ENCODE assay signal across 8 mouse cellular contexts in genomic region chr17:28743916-28744315, GRCm38 (mm10). TPM values are rescaled to one million over a fixed set of nuclear protein-coding genes. Genes with fewer than 3 reads are reported as not detected.
DNase-seq lines count a peak whose midpoint lies in the region; ATAC-seq and TF ChIP-seq lines count a peak whose summit lies in the region.

No protein-coding gene starts in this region.

- no peak overlapping the region for H3K27ac ChIP-seq in kidney, embryonic 14.5 days (ENCODE audit: low read depth, low read length)
- no peak overlapping the region for H3K27ac ChIP-seq in CH12.LX (ENCODE audit: insufficient read depth, low read depth)

- H3K27me3 ChIP-seq in kidney, embryonic 14.5 days (ENCODE audit: control insufficient read depth, insufficient read depth, low read length): no peaks in the 10 kb centered on the region
- no peaks in the 10 kb centered on the region for H3K27me3 ChIP-seq in CH12.LX (replicated peaks)

- no peaks in the 10 kb centered on the region for H3K4me1 ChIP-seq in kidney, embryonic 14.5 days (ENCODE audit: control insufficient read depth, insufficient read depth, low read length)
- H3K4me1 ChIP-seq in CH12.LX (ENCODE audit: control insufficient read depth in 1 of 2, insufficient read depth in 2 of 2): peaks cover 0 to 8% of the 10 kb centered on the region in 2 experiments; a peak in 2 of 4 replicates

- no peak overlapping the region for H3K4me2 ChIP-seq in kidney, embryonic 14.5 days (replicated peaks; ENCODE audit: low read depth, low read length)
- H3K4me2 ChIP-seq in CH12.LX (ENCODE audit: insufficient read depth, low read depth, poor library complexity, severe bottlenecking): no peak overlapping the region

- no peak overlapping the region for H3K4me3 ChIP-seq in kidney, embryonic 14.5 days (ENCODE audit: low read length)
- H3K4me3 ChIP-seq in CH12.LX (replicated peaks in 1 of 3; ENCODE audit: low read depth in 2 of 3, low read length in 2 of 3, poor library complexity in 1 of 3): no peak overlapping the region

- TF ChIP-seq POLR2A in CH12.LX (IDR thresholded peaks at IDR 0.05; ENCODE audit: low read depth, low read length): no peak

- H3K9ac ChIP-seq in kidney, embryonic 14.5 days (ENCODE audit: low read depth, low read length): no peak overlapping the region
- H3K9ac ChIP-seq in CH12.LX (ENCODE audit: insufficient read depth, low read depth): no peak overlapping the region

- dilution Hi-C loops in CH12.LX (cut with MboI; ENCODE audit: extremely low pct_ligation_motif_present, extremely low pct_unique_long_range_greater_than_20kb, low sequenced_read_pairs): no loop called here

- no peak for ATAC-seq in kidney, embryonic 14.5 days (ENCODE audit: low FRiP score, low TSS enrichment)
- ATAC-seq in megakaryocyte progenitor cell, adult 5-6 weeks (replicated peaks; ENCODE audit: poor library complexity): peak; percentile 55; the same call in 1 of the 2 replicates
- no peak for ATAC-seq in inflammation-experienced regulatory T-cells, adult 6 months

- peak in 1 of 2 experiments; percentile 47; a peak in 2 of 4 replicates for TF ChIP-seq CTCF in CH12.LX (conservative IDR thresholded peaks at IDR 0.05 in 1 of 2, IDR thresholded peaks at IDR 0.05 in 1 of 2; ENCODE audit: low read depth in 2 of 2, low read length in 2 of 2)

- peak; percentile 31 for DNase-seq in kidney, postnatal 10 days
- peak; percentile 27 for DNase-seq in CH12.LX (ENCODE audit: extremely low read depth)
- peak; percentile 53 for DNase-seq in WW6 (ENCODE audit: low read depth, low spot score)
- DNase-seq in layer of hippocampus, adult 8-10 months (ENCODE audit: low spot score in 2 of 2): no peak
- no peak for DNase-seq in gastrocnemius, adult 18-20 months (ENCODE audit: low spot score)

- no peak for TF ChIP-seq EP300 in CH12.LX (IDR thresholded peaks at IDR 0.05; ENCODE audit: low read length)

- no peaks in the 10 kb centered on the region for H3K9me3 ChIP-seq in kidney, embryonic 14.5 days (ENCODE audit: control insufficient read depth, low read length)
- peaks cover 7% of the 10 kb centered on the region for H3K9me3 ChIP-seq in CH12.LX (replicated peaks; ENCODE audit: low read length)

- TF ChIP-seq RAD21 in CH12.LX (IDR thresholded peaks at IDR 0.05; ENCODE audit: low read depth, low read length): peak; percentile 30

- peaks cover 85% of the 10 kb centered on the region for H3K36me3 ChIP-seq in kidney, embryonic 14.5 days (ENCODE audit: control insufficient read depth, insufficient read depth, low read length)
- H3K36me3 ChIP-seq in CH12.LX (replicated peaks in 1 of 2; ENCODE audit: control insufficient read depth in 1 of 2, insufficient read depth in 1 of 2, low read length in 1 of 2): peaks cover 59 to 94% of the 10 kb centered on the region in 2 experiments

- 94% methylated on average over 9 of the region's 9 CpGs for WGBS in kidney, embryonic 14.5 days

- in situ Hi-C loops in CH12.LX (cut with MboI; ENCODE audit: low pct_ligation_motif_present, low pct_unique_long_range_greater_than_20kb, low sequenced_read_pairs): loop anchor here (5.0 kb wide), 1 partner anchor 47 kb away; no protein-coding TSS in a partner anchor

- H3K79me2 ChIP-seq in CH12.LX (replicated peaks; ENCODE audit: control insufficient read depth, extremely low read depth, insufficient read depth, poor library complexity, severe bottlenecking): no peaks in the 10 kb centered on the region

TF ChIP-seq in CH12.LX, 34 proteins besides CTCF, POLR2A, EP300 and RAD21:
- TF ChIP-seq GABPA (IDR thresholded peaks at IDR 0.05; ENCODE audit: insufficient replicate concordance, low read depth, low read length): no peak
- no peak for TF ChIP-seq POLR2AphosphoS2 (IDR thresholded peaks at IDR 0.05; ENCODE audit: low read depth, low read length)
- peak; percentile 48 for TF ChIP-seq SMC3 (IDR thresholded peaks at IDR 0.05; ENCODE audit: low read depth, low read length)
- no peak for TF ChIP-seq MEF2A (IDR thresholded peaks at IDR 0.05; ENCODE audit: borderline replicate concordance, low read depth, low read length)

RNA-seq across cellular contexts. Expression of gene AC170998.1, which starts 18.0 kb away (rescaled TPM):
- 2.7 and 3.3 TPM in 2 replicates for polyA plus RNA-seq in kidney, embryonic 14.5 days (2014; fragmentation: Nextera tagmentation; extraction: Ambion mirVana)
- total RNA-seq in CH12.LX (2012; rRNA removed) (0.38 TPM in 1 of 2 replicates, not detected in the other), CH12.LX (2014; rRNA removed) (not detected in 2 replicates)
- 0.50 TPM in 1 of 2 replicates, not detected in the other for polyA plus RNA-seq in CH12.LX (2012; ENCODE audit: insufficient read length, low read depth)
- 4.3 and 6.5 TPM in 2 replicates for total RNA-seq in megakaryocyte progenitor cell, adult 5-6 weeks (2015)
- total RNA-seq in megakaryocyte progenitor cell, adult 5-6 weeks (2017): 1.1 and 5.1 TPM in 2 replicates
- 1 to 10 TPM; 2.5 to 5.3 (median 3.2) TPM for total RNA-seq in layer of hippocampus, adult 8-10 months (2022)
- under 1 TPM in 1 of 2 experiments, not detected in 1; 0.66 TPM for total RNA-seq in gastrocnemius, adult 18-20 months (2021)
- polyA plus RNA-seq in inflammation-experienced regulatory T-cells, adult 6 months (2017; shearing (Covaris generic)): 10 to 100 TPM in 2 of 3 experiments, 1 to 10 TPM in 1; 6.0 to 13.5 (median 11.2) TPM

RNA-seq across cellular contexts. Expression of gene Mapk13, which starts 25.2 kb away (rescaled TPM):
- 31.5 and 44.6 TPM in 2 replicates for polyA plus RNA-seq in kidney, embryonic 14.5 days (2014; fragmentation: Nextera tagmentation; extraction: Ambion mirVana)
- total RNA-seq in CH12.LX (2012; rRNA removed) (not detected in 2 replicates), CH12.LX (2014; rRNA removed) (not detected in 2 replicates)
- not detected in 2 replicates for polyA plus RNA-seq in CH12.LX (2012; ENCODE audit: insufficient read length, low read depth)
- 1.3 and 2.2 TPM in 2 replicates for total RNA-seq in megakaryocyte progenitor cell, adult 5-6 weeks (2015)
- 1.1 and 4.8 TPM in 2 replicates for total RNA-seq in megakaryocyte progenitor cell, adult 5-6 weeks (2017)
- total RNA-seq in layer of hippocampus, adult 8-10 months (2022): 1 to 10 TPM; 1.0 to 3.5 (median 2.0) TPM
- under 1 TPM in 1 of 2 experiments, not detected in 1; 0.31 TPM for total RNA-seq in gastrocnemius, adult 18-20 months (2021)
- polyA plus RNA-seq in inflammation-experienced regulatory T-cells, adult 6 months (2017; shearing (Covaris generic)): not detected

RNA-seq across cellular contexts. Expression of gene Mapk14, which starts 52.8 kb away (rescaled TPM):
- 36.4 and 61.6 TPM in 2 replicates for polyA plus RNA-seq in kidney, embryonic 14.5 days (2014; fragmentation: Nextera tagmentation; extraction: Ambion mirVana)
- total RNA-seq in CH12.LX (2012; rRNA removed): 27.1 and 27.6 TPM in 2 replicates
- total RNA-seq in CH12.LX (2014; rRNA removed): 21.0 and 22.6 TPM in 2 replicates
- polyA plus RNA-seq in CH12.LX (2012; ENCODE audit: insufficient read length, low read depth): 59.8 and 69.5 TPM in 2 replicates
- total RNA-seq in megakaryocyte progenitor cell, adult 5-6 weeks (2015): 111 TPM in 2 replicates
- total RNA-seq in megakaryocyte progenitor cell, adult 5-6 weeks (2017): 100 and 110 TPM in 2 replicates
- 10 to 100 TPM; 71.5 to 83.8 (median 77.1) TPM for total RNA-seq in layer of hippocampus, adult 8-10 months (2022)
- 10 to 100 TPM; 87.4 to 93.2 TPM for total RNA-seq in gastrocnemius, adult 18-20 months (2021)
- 10 to 100 TPM; 17.7 to 24.5 (median 24.2) TPM for polyA plus RNA-seq in inflammation-experienced regulatory T-cells, adult 6 months (2017; shearing (Covaris generic))

RNA-seq across cellular contexts. Expression of gene Slc26a8, which starts 53.9 kb away (rescaled TPM):
- polyA plus RNA-seq in kidney, embryonic 14.5 days (2014; fragmentation: Nextera tagmentation; extraction: Ambion mirVana): 0.69 and 1.3 TPM in 2 replicates
- not detected in 2 replicates for total RNA-seq in CH12.LX (2012; rRNA removed)
- not detected in 2 replicates for total RNA-seq in CH12.LX (2014; rRNA removed)
- 0.11 and 0.44 TPM in 2 replicates for polyA plus RNA-seq in CH12.LX (2012; ENCODE audit: insufficient read length, low read depth)
- total RNA-seq in megakaryocyte progenitor cell, adult 5-6 weeks (2015): 1.3 and 3.0 TPM in 2 replicates
- 0.21 and 1.5 TPM in 2 replicates for total RNA-seq in megakaryocyte progenitor cell, adult 5-6 weeks (2017)
- 10 to 100 TPM in 1 of 4 experiments, 1 to 10 TPM in 3; 6.6 to 10.6 (median 9.4) TPM for total RNA-seq in layer of hippocampus, adult 8-10 months (2022)
- under 1 TPM; 0.17 to 0.18 TPM for total RNA-seq in gastrocnemius, adult 18-20 months (2021)
- polyA plus RNA-seq in inflammation-experienced regulatory T-cells, adult 6 months (2017; shearing (Covaris generic)): under 1 TPM; 0.21 to 0.88 (median 0.87) TPM

RNA-seq across cellular contexts. Expression of gene Brpf3, which starts 57.0 kb away (rescaled TPM):
- 10.2 and 16.2 TPM in 2 replicates for polyA plus RNA-seq in kidney, embryonic 14.5 days (2014; fragmentation: Nextera tagmentation; extraction: Ambion mirVana)
- 1.5 and 2.3 TPM in 2 replicates for total RNA-seq in CH12.LX (2012; rRNA removed)
- 0.40 and 0.96 TPM in 2 replicates for total RNA-seq in CH12.LX (2014; rRNA removed)
- polyA plus RNA-seq in CH12.LX (2012; ENCODE audit: insufficient read length, low read depth): 8.5 and 12.1 TPM in 2 replicates
- total RNA-seq in megakaryocyte progenitor cell, adult 5-6 weeks (2015): 29.5 and 29.9 TPM in 2 replicates
- total RNA-seq in megakaryocyte progenitor cell, adult 5-6 weeks (2017): 3.4 and 3.9 TPM in 2 replicates
- 10 to 100 TPM; 39.8 to 56.2 (median 50.5) TPM for total RNA-seq in layer of hippocampus, adult 8-10 months (2022)
- total RNA-seq in gastrocnemius, adult 18-20 months (2021): 10 to 100 TPM; 15.2 to 15.6 TPM
- 1 to 10 TPM; 3.0 to 4.1 (median 3.1) TPM for polyA plus RNA-seq in inflammation-experienced regulatory T-cells, adult 6 months (2017; shearing (Covaris generic))

Comparison
In these comparisons a context has a peak if more than half of its experiments do, and no peak if none do; other contexts are left out.
1. DNase-seq: peak in kidney, postnatal 10 days (single experiment), CH12.LX (single experiment) and WW6 (single experiment); none in layer of hippocampus, adult 8-10 months (0 of 2) and gastrocnemius, adult 18-20 months (single experiment).